Mouse (Mus musculus) midbrain, embryonic 14.5 days (tissue): ENCODE results near the gene Plppr1. TPM values are rescaled to one million over a fixed set of nuclear protein-coding genes. Genes with fewer than 3 reads are reported as not detected.

Source experiments
- ATAC-seq: fragments of 200-750 bp; cut with Nextera tagmentation; 2 replicates; pipeline ENCODE4 v1.8.0; 2017; ENCODE audit warnings: moderate number of reproducible peaks, moderate library complexity; ENCODE audit not compliant: low FRiP score, low TSS enrichment
- DNase-seq: peaks from one replicate; pipeline ENCODE4 v3.0.0-alpha.2; 2015
- H3K27ac ChIP-seq: fragments of 300-500 bp; sonication (generic); replicated peaks from 2 replicates; pipeline ENCODE4 v1.5.1; 2014; ENCODE audit warnings: mild to moderate bottlenecking, low read depth, low read length, moderate library complexity
- H3K27me3 ChIP-seq: fragments of 300-500 bp; sonication (generic); 2 replicates; pipeline ENCODE4 v1.6.1; 2014; ENCODE audit warnings: low read length, control low read depth, mixed read lengths; ENCODE audit not compliant: control insufficient read depth, insufficient read depth
- H3K36me3 ChIP-seq: fragments of 300-500 bp; sonication (generic); 2 replicates; pipeline ENCODE4 v1.6.1; 2014; ENCODE audit warnings: low read length, control low read depth; ENCODE audit not compliant: control insufficient read depth, insufficient read depth
- H3K4me1 ChIP-seq: fragments of 300-500 bp; sonication (generic); 2 replicates; pipeline ENCODE4 v1.6.1; 2014; ENCODE audit warnings: mild to moderate bottlenecking, antibody characterized with exemption, low read length, control low read depth; ENCODE audit not compliant: control insufficient read depth, insufficient read depth
- H3K4me2 ChIP-seq: fragments of 300-500 bp; sonication (generic); 2 replicates; pipeline ENCODE4 v1.6.1; 2014; ENCODE audit warnings: mild to moderate bottlenecking, low read length, moderate library complexity
- H3K4me3 ChIP-seq: fragments of 300-500 bp; sonication (generic); replicated peaks from 2 replicates; pipeline ENCODE4 v1.5.1; 2014; ENCODE audit warnings: low read depth, low read length
- H3K9ac ChIP-seq: fragments of 300-500 bp; sonication (generic); replicated peaks from 2 replicates; pipeline ENCODE4 v1.6.1; 2014; ENCODE audit warnings: mild to moderate bottlenecking, low read length, moderate library complexity
- H3K9me3 ChIP-seq: fragments of 300-500 bp; sonication (generic); 2 replicates; pipeline ENCODE4 v1.6.1; 2016; ENCODE audit warnings: low read length, control low read depth, mixed read lengths; ENCODE audit not compliant: control insufficient read depth
- WGBS: fragments of 180-500 bp; shearing (Covaris S2); extraction: QIAGEN DNeasy Blood & Tissue Kit; methylation state at CpG from one replicate; pipeline ENCODE4 v1.1.7; 2014; 5-methylcytosine and 5-hydroxymethylcytosine counted together
- polyA plus RNA-seq: library from polyadenylated mRNA; unstranded; fragments of >200 nt; fragmentation: Nextera tagmentation; extraction: Ambion mirVana; gene quantifications from 2 replicates; pipeline ENCODE4 v1.2.1, GENCODE M21; 2014

The Plppr1 gene
- polyA plus RNA-seq, 1 experiment from 2014 or later, result 60.8 TPM

- 84% methylated on average over 2 of the region's 2 CpGs for WGBS
- no peak overlapping the region for H3K4me3 ChIP-seq
- ATAC-seq, result no peak
Measured at GRCm38 (mm10) chr4:49179471-49180181, 120.6 kb downstream of the Plppr1 start.

GRCm38 (mm10) chr4:49189991-49190526, 131.0 kb downstream of the Plppr1 start:
- Histone ChIP-seq H3K36me3 (no peaks in the 10 kb centered on the region), H3K4me3 (no peak overlapping the region), H3K9me3 (no peaks in the 10 kb centered on the region), H3K4me1 (no peaks in the 10 kb centered on the region), H3K9ac (no peak overlapping the region), H3K4me2 (no peak overlapping the region), H3K27ac (no peak overlapping the region), H3K27me3 (no peaks in the 10 kb centered on the region)
- no peak for ATAC-seq
- peak; percentile 33 for DNase-seq
- 68% methylated on average over 3 of the region's 3 CpGs for WGBS

More at GRCm38 (mm10) chr4:49179471-49180181, 120.6 kb downstream of the Plppr1 start:
- Histone ChIP-seq H3K9me3 (no peaks in the 10 kb centered on the region), H3K9ac (no peak overlapping the region), H3K36me3 (no peaks in the 10 kb centered on the region), H3K27ac (no peak overlapping the region), H3K4me2 (no peak overlapping the region), H3K4me1 (no peaks in the 10 kb centered on the region), H3K27me3 (no peaks in the 10 kb centered on the region)
- DNase-seq, result no peak

- ATAC-seq (no peak), DNase-seq (no peak)
- H3K4me2 ChIP-seq, result no peak overlapping the region
- no peak overlapping the region for H3K27ac ChIP-seq
- WGBS, result 70% methylated on average over 8 of the region's 8 CpGs
- no peak overlapping the region for H3K4me3 ChIP-seq
- no peaks in the 10 kb centered on the region for H3K4me1 ChIP-seq
- no peak overlapping the region for H3K9ac ChIP-seq
- H3K9me3 ChIP-seq, result no peaks in the 10 kb centered on the region
- H3K27me3 ChIP-seq, result no peaks in the 10 kb centered on the region
- no peaks in the 10 kb centered on the region for H3K36me3 ChIP-seq
Measured at GRCm38 (mm10) chr4:49197125-49197747, 138.2 kb downstream of the Plppr1 start.

GRCm38 (mm10) chr4:49210457-49210856, 151.4 kb downstream of the Plppr1 start:
- ATAC-seq (no peak), DNase-seq (no peak)
- no peak overlapping the region for H3K4me3 ChIP-seq
- H3K9me3 ChIP-seq, result no peaks in the 10 kb centered on the region
- 0 out of 2 replicates have a peak, but pooled peaks cover 9% of the 10 kb centered on the region for H3K4me1 ChIP-seq
- H3K4me2 ChIP-seq, result no peak overlapping the region
- H3K36me3 ChIP-seq, result no peaks in the 10 kb centered on the region
- H3K27ac ChIP-seq, result no peak overlapping the region
- H3K27me3 ChIP-seq, result no peaks in the 10 kb centered on the region
- WGBS, result 100% methylated on average over 1 of the region's 1 CpGs
- H3K9ac ChIP-seq, result no peak overlapping the region

- DNase-seq (peak; percentile 34), ATAC-seq (no peak)
- H3K9ac ChIP-seq, result no peak overlapping the region
- no peaks in the 10 kb centered on the region for H3K27me3 ChIP-seq
- no peak overlapping the region for H3K27ac ChIP-seq
- 74% methylated on average over 5 of the region's 5 CpGs for WGBS
- H3K9me3 ChIP-seq, result no peaks in the 10 kb centered on the region
- no peak overlapping the region for H3K4me3 ChIP-seq
- H3K36me3 ChIP-seq, result no peaks in the 10 kb centered on the region
- H3K4me2 ChIP-seq, result no peak overlapping the region
- H3K4me1 ChIP-seq, result 0 out of 2 replicates have a peak, but pooled peaks cover 9% of the 10 kb centered on the region
Measured at GRCm38 (mm10) chr4:49211582-49211981, 152.5 kb downstream of the Plppr1 start.

GRCm38 (mm10) chr4:49212616-49213544, 153.8 kb downstream of the Plppr1 start:
- Histone ChIP-seq H3K36me3 (no peaks in the 10 kb centered on the region), H3K9ac (no peak overlapping the region), H3K4me2 (no peak overlapping the region), H3K4me3 (no peak overlapping the region), H3K9me3 (no peaks in the 10 kb centered on the region), H3K4me1 (0 out of 2 replicates have a peak, but pooled peaks cover 9% of the 10 kb centered on the region), H3K27me3 (no peaks in the 10 kb centered on the region), H3K27ac (0 out of 2 replicates have a peak overlapping the region, but pooled peaks have one; percentile 16)
- peak; percentile 25 for DNase-seq
- WGBS, result 70% methylated on average over 11 of the region's 11 CpGs
- ATAC-seq, result no peak

- H3K27ac ChIP-seq, result no peak overlapping the region
- WGBS, result 46% methylated on average over 3 of the region's 3 CpGs
Measured at GRCm38 (mm10) chr4:49214341-49214740, 155.3 kb downstream of the Plppr1 start.

GRCm38 (mm10) chr4:49223501-49223900, 164.4 kb downstream of the Plppr1 start:
- DNase-seq (no peak), ATAC-seq (no peak)
- Histone ChIP-seq H3K27ac (no peak overlapping the region), H3K4me2 (no peak overlapping the region), H3K36me3 (no peaks in the 10 kb centered on the region), H3K4me3 (no peak overlapping the region), H3K4me1 (no peaks in the 10 kb centered on the region), H3K9ac (no peak overlapping the region), H3K9me3 (no peaks in the 10 kb centered on the region), H3K27me3 (no peaks in the 10 kb centered on the region)
- 79% methylated on average over 6 of the region's 6 CpGs for WGBS

More at GRCm38 (mm10) chr4:49214341-49214740, 155.3 kb downstream of the Plppr1 start:
- Histone ChIP-seq H3K4me3 (no peak overlapping the region), H3K4me1 (0 out of 2 replicates have a peak, but pooled peaks cover 9% of the 10 kb centered on the region), H3K4me2 (no peak overlapping the region), H3K9me3 (no peaks in the 10 kb centered on the region), H3K9ac (no peak overlapping the region), H3K36me3 (no peaks in the 10 kb centered on the region), H3K27me3 (no peaks in the 10 kb centered on the region)
- ATAC-seq (no peak), DNase-seq (peak; percentile 24)
